Mouse (Mus musculus): ENCODE results near the gene BC030867. TPM values are rescaled to one million over a fixed set of nuclear protein-coding genes. Genes with fewer than 3 reads are reported as not detected.

Gene BC030867
- polyA plus RNA-seq, 1 experiment from 2014 or later = 18.7 TPM

DNA sequence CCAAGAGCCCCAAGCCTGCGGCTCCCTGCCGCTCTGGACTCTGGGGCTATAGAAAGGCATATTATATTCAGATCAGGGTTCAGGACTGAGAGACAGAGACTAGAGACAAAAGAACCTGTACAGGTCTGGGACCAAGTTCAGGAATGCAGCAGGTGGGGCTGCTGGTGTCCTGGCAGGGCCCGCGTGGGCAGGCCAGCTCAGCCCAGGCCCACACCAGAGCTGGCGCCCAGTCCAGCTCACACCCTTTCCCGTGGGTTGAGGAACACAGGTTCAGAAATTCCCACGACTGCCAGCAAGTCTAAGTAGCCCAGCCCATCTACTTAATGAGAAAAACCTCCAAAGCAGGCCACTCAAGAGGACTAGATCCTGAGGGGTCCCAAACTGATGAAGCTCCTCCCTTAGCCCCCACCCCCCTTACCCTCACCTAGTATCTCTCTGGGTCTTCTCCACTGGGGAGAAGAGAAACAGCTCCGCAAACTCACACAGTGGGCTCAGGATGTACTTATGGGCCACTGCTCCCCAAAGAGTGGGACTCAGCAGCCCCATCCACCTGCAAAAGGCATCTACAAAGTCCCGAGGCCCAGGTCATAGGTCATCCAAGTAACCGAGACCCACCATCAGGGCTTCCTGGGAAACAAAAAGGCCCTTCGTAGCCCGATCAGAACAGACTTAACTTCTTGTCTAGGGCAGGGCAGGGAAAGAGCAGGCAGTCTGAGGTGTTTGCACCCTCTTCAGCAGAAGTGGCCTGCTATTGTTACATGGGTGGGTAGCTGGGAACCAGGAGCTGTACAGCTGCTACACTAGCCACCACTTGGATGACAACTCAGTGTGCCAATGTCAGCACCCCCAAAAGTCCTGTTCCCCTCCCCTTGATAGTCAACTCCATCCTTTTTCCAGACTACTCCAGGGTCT, 22.4 kb upstream of the BC030867 start:
- Histone ChIP-seq H3K27ac (ENCODE audit: low read length) (peak overlapping the region; percentile 25), H3K36me3 (ENCODE audit: control insufficient read depth, insufficient read depth, low read length) (0 out of 2 replicates have a peak, but pooled peaks cover 2% of the 10 kb centered on the region), H3K9ac (ENCODE audit: low read length) (peak overlapping the region; percentile 41), H3K9me3 (ENCODE audit: control insufficient read depth, low read length) (no peaks in the 10 kb centered on the region), H3K4me3 (ENCODE audit: low read length) (no peak overlapping the region; the same call in 1 of the 2 replicates), H3K27me3 (ENCODE audit: control insufficient read depth, insufficient read depth, low read depth, low read length) (no peaks in the 10 kb centered on the region), H3K4me2 (ENCODE audit: low read depth, low read length) (no peak overlapping the region), H3K4me1 (replicated peaks; ENCODE audit: control insufficient read depth, insufficient read depth, low read length) (peaks cover 62% of the 10 kb centered on the region)
- WGBS = 65% methylated on average over 12 of the region's 12 CpGs
- no peak for ATAC-seq (ENCODE audit: low read depth)

DNA sequence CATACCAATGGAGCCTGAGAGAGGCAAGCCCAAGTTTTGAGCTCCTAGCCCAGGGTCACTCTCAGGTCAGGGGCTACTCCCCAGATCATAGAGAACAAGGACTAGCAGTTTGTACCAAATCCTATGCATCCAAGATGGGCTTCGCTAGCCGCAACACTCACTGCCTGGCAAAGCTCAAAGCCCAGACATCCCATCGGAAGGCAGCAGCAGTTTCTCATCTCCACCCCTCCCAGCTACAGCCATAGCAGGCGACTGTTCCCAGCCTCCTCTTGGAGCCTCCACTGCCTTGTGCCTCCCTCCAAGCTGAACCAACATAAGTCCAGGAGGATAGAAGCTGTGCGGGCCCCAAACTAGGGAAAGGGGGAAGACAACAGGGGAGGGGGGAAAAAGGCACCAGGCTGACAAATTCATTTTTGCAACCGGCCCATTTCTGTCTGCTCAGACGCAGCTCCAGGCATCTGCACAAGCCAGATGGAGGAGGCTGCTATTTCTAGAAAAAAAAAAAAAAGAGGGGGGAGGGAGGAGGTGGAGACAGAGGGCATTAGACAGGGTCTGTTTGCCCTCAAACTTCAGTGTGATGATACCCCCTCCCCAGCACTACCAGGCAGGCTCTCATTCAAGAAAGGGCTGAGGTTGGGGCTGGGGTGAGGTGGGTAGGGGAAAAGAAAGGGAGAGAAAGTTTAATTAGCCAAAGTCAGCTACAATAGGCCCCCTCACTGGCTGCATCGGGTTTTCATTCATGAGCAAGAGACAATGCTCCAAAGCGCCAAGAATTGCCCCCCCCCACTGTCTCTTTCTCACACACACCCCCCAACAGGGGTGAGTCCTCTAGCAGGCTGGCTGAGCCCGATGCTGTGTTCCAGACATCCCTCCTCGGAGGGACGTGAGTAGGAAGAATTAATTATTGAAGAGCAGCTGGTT, 21.2 kb upstream of the BC030867 start:
- Histone ChIP-seq H3K4me1 (replicated peaks; ENCODE audit: control insufficient read depth, insufficient read depth, low read length) (peaks cover 56% of the 10 kb centered on the region), H3K9ac (ENCODE audit: low read length) (0 out of 2 replicates have a peak overlapping the region, but pooled peaks have one; percentile 38), H3K4me2 (ENCODE audit: low read depth, low read length) (peak overlapping the region; percentile 94), H3K36me3 (ENCODE audit: control insufficient read depth, insufficient read depth, low read length) (no peaks in the 10 kb centered on the region), H3K4me3 (ENCODE audit: low read length) (peak overlapping the region; percentile 17), H3K27ac (ENCODE audit: low read length) (no peak overlapping the region), H3K9me3 (ENCODE audit: control insufficient read depth, low read length) (no peaks in the 10 kb centered on the region), H3K27me3 (ENCODE audit: control insufficient read depth, insufficient read depth, low read depth, low read length) (no peaks in the 10 kb centered on the region)
- ATAC-seq (ENCODE audit: low read depth) = no peak
- 22% methylated on average over 12 of the region's 12 CpGs for WGBS

DNA sequence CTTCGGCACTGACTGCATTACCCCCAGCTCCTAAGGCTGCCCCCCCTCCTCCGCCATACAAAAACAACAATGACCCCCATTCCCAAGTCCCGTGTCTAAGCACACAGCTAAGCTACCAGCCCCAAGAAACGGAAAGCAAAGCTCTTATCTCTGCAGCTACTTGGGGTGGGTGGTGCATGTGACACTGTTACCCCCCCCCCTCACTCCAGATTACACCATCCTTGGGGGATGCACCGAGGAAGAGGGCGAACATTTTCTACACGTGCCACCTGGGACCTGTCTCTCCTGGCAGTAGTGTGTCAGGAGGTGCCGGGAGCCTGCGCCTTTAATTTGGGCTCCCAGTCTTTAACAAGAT, 20.5 kb upstream of the BC030867 start:
- ATAC-seq (ENCODE audit: low read depth) = no peak
- H3K36me3 ChIP-seq (ENCODE audit: control insufficient read depth, insufficient read depth, low read length) = no peaks in the 10 kb centered on the region
- H3K27ac ChIP-seq (ENCODE audit: low read length) = no peak overlapping the region
- H3K9ac ChIP-seq (ENCODE audit: low read length) = 0 out of 2 replicates have a peak overlapping the region, but pooled peaks have one; percentile 38
- peak overlapping the region; percentile 94 for H3K4me2 ChIP-seq (ENCODE audit: low read depth, low read length)
- no peaks in the 10 kb centered on the region for H3K9me3 ChIP-seq (ENCODE audit: control insufficient read depth, low read length)
- no peaks in the 10 kb centered on the region for H3K27me3 ChIP-seq (ENCODE audit: control insufficient read depth, insufficient read depth, low read depth, low read length)
- peaks cover 52% of the 10 kb centered on the region for H3K4me1 ChIP-seq (replicated peaks; ENCODE audit: control insufficient read depth, insufficient read depth, low read length)
- WGBS = 25% methylated on average over 9 of the region's 9 CpGs
- H3K4me3 ChIP-seq (ENCODE audit: low read length) = peak overlapping the region; percentile 17

DNA sequence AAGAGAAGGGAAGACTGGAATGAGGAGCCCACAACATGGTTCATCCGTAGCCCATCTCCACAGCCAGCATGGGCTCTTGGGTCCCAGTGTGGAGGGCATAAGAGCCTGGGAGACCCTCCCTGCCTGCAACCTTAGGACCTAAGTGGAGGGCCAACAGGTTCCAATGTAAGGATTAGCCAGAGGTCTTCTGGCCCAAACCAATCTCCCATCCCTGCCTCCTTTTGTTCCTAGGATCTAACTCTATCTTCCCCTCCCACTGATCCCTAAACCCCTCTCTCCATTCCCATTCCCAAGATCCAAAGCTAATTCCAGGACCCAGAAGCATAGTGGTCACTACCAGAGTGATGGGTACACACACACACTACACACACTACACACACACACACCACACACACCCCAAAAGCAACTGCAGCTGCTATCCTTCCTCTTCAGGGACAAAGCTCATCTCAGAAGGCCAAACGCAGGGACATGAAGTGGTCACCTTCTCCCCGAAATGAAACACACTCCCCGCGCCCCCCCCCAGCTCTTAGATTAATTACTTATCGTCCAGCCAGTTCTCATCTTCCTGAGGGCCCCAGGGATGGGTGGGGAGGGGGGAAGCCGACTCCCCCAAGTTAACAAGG, 19.9 kb upstream of the BC030867 start:
- Histone ChIP-seq H3K4me1 (replicated peaks; ENCODE audit: control insufficient read depth, insufficient read depth, low read length) (peaks cover 48% of the 10 kb centered on the region), H3K27ac (ENCODE audit: low read length) (no peak overlapping the region), H3K9me3 (ENCODE audit: control insufficient read depth, low read length) (no peaks in the 10 kb centered on the region), H3K9ac (ENCODE audit: low read length) (peak overlapping the region; percentile 89), H3K4me3 (ENCODE audit: low read length) (peak overlapping the region; percentile 89), H3K36me3 (ENCODE audit: control insufficient read depth, insufficient read depth, low read length) (no peaks in the 10 kb centered on the region), H3K4me2 (ENCODE audit: low read depth, low read length) (peak overlapping the region; percentile 94), H3K27me3 (ENCODE audit: control insufficient read depth, insufficient read depth, low read depth, low read length) (no peaks in the 10 kb centered on the region)
- 15% methylated on average over 7 of the region's 7 CpGs for WGBS
- no peak for ATAC-seq (ENCODE audit: low read depth)

DNA sequence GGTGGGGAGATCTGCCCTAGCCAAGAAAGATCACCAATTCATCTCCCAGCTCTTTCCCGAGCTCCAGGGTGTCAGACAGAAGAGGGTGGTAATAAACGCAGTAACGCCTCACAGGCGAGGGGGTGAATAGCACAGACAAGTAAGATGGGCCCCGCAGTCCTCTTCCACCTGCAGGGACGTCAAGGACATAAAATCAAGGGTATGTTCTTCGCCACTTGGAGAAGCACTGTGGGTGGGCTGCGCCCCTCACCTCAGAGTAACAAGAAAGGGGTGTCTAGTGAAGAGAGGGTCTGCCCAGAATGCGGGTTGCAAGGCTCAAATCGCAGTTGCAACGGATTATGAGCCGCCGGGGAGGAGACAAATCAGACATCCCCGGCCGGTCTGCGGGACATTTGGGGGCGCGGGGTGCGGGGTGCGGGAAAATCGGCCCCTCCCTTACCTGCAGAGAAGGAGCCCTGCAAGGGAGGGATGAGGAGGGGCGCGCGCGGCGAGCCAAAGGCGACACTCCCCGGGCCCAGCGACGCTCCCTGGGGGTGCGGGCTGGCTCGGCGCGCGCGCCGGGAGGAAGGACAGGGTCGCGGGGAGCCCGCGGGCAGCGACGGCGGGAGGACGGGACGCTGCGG, 19.2 kb upstream of the BC030867 start:
- Histone ChIP-seq H3K4me2 (ENCODE audit: low read depth, low read length) (peak overlapping the region; percentile 94), H3K9ac (ENCODE audit: low read length) (peak overlapping the region; percentile 89), H3K27me3 (ENCODE audit: control insufficient read depth, insufficient read depth, low read depth, low read length) (no peaks in the 10 kb centered on the region), H3K36me3 (ENCODE audit: control insufficient read depth, insufficient read depth, low read length) (no peaks in the 10 kb centered on the region), H3K4me3 (ENCODE audit: low read length) (peak overlapping the region; percentile 89), H3K4me1 (replicated peaks; ENCODE audit: control insufficient read depth, insufficient read depth, low read length) (peaks cover 45% of the 10 kb centered on the region), H3K27ac (ENCODE audit: low read length) (peak overlapping the region; percentile 63), H3K9me3 (ENCODE audit: control insufficient read depth, low read length) (no peaks in the 10 kb centered on the region)
- under 1% methylated on average over 28 of the region's 47 CpGs for WGBS
- ATAC-seq (ENCODE audit: low read depth) = peak; percentile 40

DNA sequence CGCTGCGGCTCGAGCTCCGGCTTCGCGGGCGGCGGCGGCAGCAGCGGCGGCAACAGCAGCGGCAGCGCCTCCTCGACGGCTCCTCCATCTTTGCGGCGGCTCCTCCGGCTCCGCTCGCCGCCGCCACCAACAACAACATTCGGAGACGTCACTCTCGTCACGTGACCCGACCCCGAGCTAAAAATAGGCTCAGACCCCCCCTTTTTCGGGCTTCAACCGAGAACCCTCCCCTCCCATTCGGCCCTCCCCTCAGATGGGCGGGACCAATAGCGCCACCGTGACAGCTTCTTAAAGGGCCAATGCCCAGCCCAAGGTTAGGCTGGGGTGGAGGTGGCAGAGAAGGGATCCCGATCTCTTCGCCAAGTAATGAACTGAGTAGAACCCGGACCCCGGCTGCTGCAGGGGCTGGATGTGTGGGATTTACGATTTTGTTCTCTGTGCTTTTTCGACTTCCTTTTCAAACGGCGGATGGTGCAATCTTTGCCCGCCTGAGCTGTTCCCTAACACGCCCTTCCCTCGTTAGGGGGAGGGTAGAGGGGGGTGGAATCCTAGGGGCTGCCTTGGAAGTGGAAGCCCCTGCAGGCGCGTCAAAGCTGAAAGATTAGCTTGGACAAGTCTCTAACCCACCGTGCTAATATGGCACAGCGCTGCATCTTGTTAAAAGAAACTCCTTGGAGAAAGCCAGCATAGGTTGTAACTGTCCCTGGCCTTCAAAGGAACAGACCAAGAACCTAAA, 18.5 kb upstream of the BC030867 start, which contains the start of gene Hdac5:
Hdac5 (minus strand) TSS at position 161 of the 736 bp plus-strand sequence.
- Histone ChIP-seq H3K4me1 (replicated peaks; ENCODE audit: control insufficient read depth, insufficient read depth, low read length) (peaks cover 38% of the 10 kb centered on the region), H3K27ac (ENCODE audit: low read length) (peak within 1 kb of the TSS; percentile 80), H3K27me3 (ENCODE audit: control insufficient read depth, insufficient read depth, low read depth, low read length) (no peaks in the 10 kb centered on the region), H3K4me2 (ENCODE audit: low read depth, low read length) (peak within 1 kb of the TSS; percentile 94), H3K4me3 (ENCODE audit: low read length) (peak within 1 kb of the TSS; percentile 89), H3K9ac (ENCODE audit: low read length) (peak within 1 kb of the TSS; percentile 89), H3K36me3 (ENCODE audit: control insufficient read depth, insufficient read depth, low read length) (no peaks in the 10 kb centered on the region), H3K9me3 (ENCODE audit: control insufficient read depth, low read length) (no peaks in the 10 kb centered on the region)
- peak; percentile 92 for ATAC-seq (ENCODE audit: low read depth)
- WGBS = under 1% methylated on average over 48 of the region's 49 CpGs

DNA sequence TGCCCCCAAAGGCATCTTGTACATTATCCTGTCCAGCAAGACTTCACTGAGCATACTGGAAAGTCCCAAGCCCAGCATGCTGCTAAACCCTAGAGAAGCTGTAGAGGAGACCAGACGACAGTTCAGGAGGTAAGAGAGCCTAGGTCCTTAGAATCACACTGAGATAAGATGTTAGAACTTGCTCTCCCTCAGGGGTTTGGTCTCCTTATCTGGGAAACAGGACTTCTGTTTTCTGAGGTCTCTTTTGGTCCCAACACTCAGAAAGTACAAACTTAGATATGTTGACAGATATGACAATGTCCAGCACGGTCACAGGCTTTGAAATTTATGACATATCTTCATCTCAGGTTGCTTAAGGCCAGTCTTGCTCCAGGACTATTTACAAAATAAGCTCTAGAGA, 12.7 kb upstream of the BC030867 start:
- Histone ChIP-seq H3K4me1 (replicated peaks; ENCODE audit: control insufficient read depth, insufficient read depth, low read length) (no peaks in the 10 kb centered on the region), H3K9me3 (ENCODE audit: control insufficient read depth, low read length) (no peaks in the 10 kb centered on the region), H3K27ac (ENCODE audit: low read length) (no peak overlapping the region), H3K36me3 (ENCODE audit: control insufficient read depth, insufficient read depth, low read length) (no peaks in the 10 kb centered on the region), H3K9ac (ENCODE audit: low read length) (no peak overlapping the region), H3K4me3 (ENCODE audit: low read length) (no peak overlapping the region), H3K27me3 (ENCODE audit: control insufficient read depth, insufficient read depth, low read depth, low read length) (no peaks in the 10 kb centered on the region), H3K4me2 (ENCODE audit: low read depth, low read length) (no peak overlapping the region)
- WGBS = 44% methylated on average over 2 of the region's 2 CpGs
- no peak for ATAC-seq (ENCODE audit: low read depth)

DNA sequence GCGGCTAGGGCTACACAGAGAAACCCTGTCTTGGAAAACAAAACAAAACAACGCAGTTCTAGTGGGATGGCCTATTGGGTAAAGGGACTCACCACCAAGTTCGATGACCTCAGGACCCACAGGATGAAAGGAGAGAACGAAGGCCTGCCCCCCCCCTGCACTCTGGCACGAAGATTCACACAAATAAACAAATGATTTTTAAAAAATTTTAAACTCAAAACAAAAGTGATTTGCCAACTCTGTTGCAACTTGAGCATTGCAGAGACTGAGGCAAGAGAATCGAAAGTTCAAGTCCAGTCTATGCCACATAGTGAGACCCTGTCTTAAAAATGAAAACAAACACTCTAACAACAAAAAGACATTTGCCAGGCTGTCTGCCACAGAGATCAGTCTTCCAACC, 8.0 kb upstream of the BC030867 start:
- 70% methylated on average over 6 of the region's 6 CpGs for WGBS
- ATAC-seq (ENCODE audit: low read depth) = no peak
- Histone ChIP-seq H3K36me3 (ENCODE audit: control insufficient read depth, insufficient read depth, low read length) (no peaks in the 10 kb centered on the region), H3K9ac (ENCODE audit: low read length) (no peak overlapping the region), H3K4me2 (ENCODE audit: low read depth, low read length) (no peak overlapping the region), H3K27ac (ENCODE audit: low read length) (no peak overlapping the region), H3K4me1 (replicated peaks; ENCODE audit: control insufficient read depth, insufficient read depth, low read length) (peaks cover 10% of the 10 kb centered on the region), H3K27me3 (ENCODE audit: control insufficient read depth, insufficient read depth, low read depth, low read length) (no peaks in the 10 kb centered on the region), H3K4me3 (ENCODE audit: low read length) (no peak overlapping the region), H3K9me3 (ENCODE audit: control insufficient read depth, low read length) (no peaks in the 10 kb centered on the region)
